8 mouse cellular contexts compared by ENCODE assay signal in genomic region chr11:120630881-120631725, GRCm38 (mm10). TPM values are rescaled to one million over a fixed set of nuclear protein-coding genes. Genes with fewer than 3 reads are reported as not detected.
DNase-seq lines count a peak whose midpoint lies in the region; ATAC-seq lines count a peak whose summit lies in the region.

No protein-coding gene starts in this region.

- no peaks in the 10 kb centered on the region for H3K9me3 ChIP-seq in lung, embryonic 16.5 days (ENCODE audit: control insufficient read depth, low read length)
- no peaks in the 10 kb centered on the region for H3K9me3 ChIP-seq in embryonic facial prominence, embryonic 12.5 days
- no peaks in the 10 kb centered on the region for H3K9me3 ChIP-seq in midbrain, embryonic 12.5 days

- no peak overlapping the region for H3K4me3 ChIP-seq in lung, embryonic 16.5 days (ENCODE audit: low read length)
- no peak overlapping the region for H3K4me3 ChIP-seq in embryonic facial prominence, embryonic 12.5 days
- peak overlapping the region; percentile 97; the same call in 1 of the 2 replicates for H3K4me3 ChIP-seq in midbrain, embryonic 12.5 days

- peaks cover 30% of the 10 kb centered on the region for H3K4me1 ChIP-seq in lung, embryonic 16.5 days (replicated peaks; ENCODE audit: control insufficient read depth, insufficient read depth, low read length)
- H3K4me1 ChIP-seq in embryonic facial prominence, embryonic 12.5 days, result peaks cover 29% of the 10 kb centered on the region
- peaks cover 35% of the 10 kb centered on the region for H3K4me1 ChIP-seq in midbrain, embryonic 12.5 days

- 26% methylated on average over 7 of the region's 7 CpGs for WGBS in lung, embryonic 16.5 days
- WGBS in embryonic facial prominence, embryonic 12.5 days, result 43% methylated on average over 7 of the region's 7 CpGs
- WGBS in midbrain, embryonic 12.5 days, result 42% methylated on average over 7 of the region's 7 CpGs

- ATAC-seq in lung, embryonic 16.5 days (ENCODE audit: low read depth), result no peak
- ATAC-seq in embryonic facial prominence, embryonic 12.5 days (ENCODE audit: insufficient number of reproducible peaks, insufficient read depth, low FRiP score, low TSS enrichment), result no peak
- ATAC-seq in midbrain, embryonic 12.5 days (ENCODE audit: low FRiP score, low read depth), result no peak
- no peak for ATAC-seq in megakaryocyte-erythroid progenitor cell, adult 5-6 weeks (replicated peaks; ENCODE audit: low FRiP score, low TSS enrichment, poor library complexity, severe bottlenecking)

- H3K27me3 ChIP-seq in lung, embryonic 16.5 days (ENCODE audit: control insufficient read depth, insufficient read depth, low read depth, low read length), result no peaks in the 10 kb centered on the region
- no peaks in the 10 kb centered on the region for H3K27me3 ChIP-seq in embryonic facial prominence, embryonic 12.5 days
- H3K27me3 ChIP-seq in midbrain, embryonic 12.5 days, result no peaks in the 10 kb centered on the region

- H3K9ac ChIP-seq in lung, embryonic 16.5 days (ENCODE audit: low read length), result peak overlapping the region; percentile 4
- peak overlapping the region; percentile 13; the same call in 1 of the 2 replicates for H3K9ac ChIP-seq in embryonic facial prominence, embryonic 12.5 days
- peak overlapping the region; percentile 46 for H3K9ac ChIP-seq in midbrain, embryonic 12.5 days (replicated peaks)

- H3K4me2 ChIP-seq in lung, embryonic 16.5 days (ENCODE audit: low read depth, low read length), result peak overlapping the region; percentile 92; the same call in 1 of the 2 replicates
- peak overlapping the region; percentile 84 for H3K4me2 ChIP-seq in embryonic facial prominence, embryonic 12.5 days (replicated peaks)
- peak overlapping the region; percentile 96 for H3K4me2 ChIP-seq in midbrain, embryonic 12.5 days (replicated peaks)

- peak overlapping the region; percentile 20; the same call in 1 of the 2 replicates for H3K27ac ChIP-seq in lung, embryonic 16.5 days (ENCODE audit: low read length)
- H3K27ac ChIP-seq in embryonic facial prominence, embryonic 12.5 days, result no peak overlapping the region; the same call in 1 of the 2 replicates
- H3K27ac ChIP-seq in midbrain, embryonic 12.5 days (replicated peaks), result peak overlapping the region; percentile 10; the same call in 1 of the 2 replicates

- H3K36me3 ChIP-seq in lung, embryonic 16.5 days (ENCODE audit: control insufficient read depth, insufficient read depth, low read length), result peaks cover 12% of the 10 kb centered on the region
- peaks cover 24% of the 10 kb centered on the region for H3K36me3 ChIP-seq in embryonic facial prominence, embryonic 12.5 days
- H3K36me3 ChIP-seq in midbrain, embryonic 12.5 days, result peaks cover 20% of the 10 kb centered on the region

- DNase-seq in lung, postnatal 14 days, result no peak
- peak; percentile 54 for DNase-seq in kidney, adult 18-20 months
- DNase-seq in adrenal gland, postnatal 4 days (ENCODE audit: low spot score in 2 of 2), result no peak
- no peak for DNase-seq in spleen, adult 18-20 months

RNA-seq across cellular contexts. Expression of gene Mafg, which starts 2.3 kb away (rescaled TPM):
- polyA plus RNA-seq in lung, embryonic 16.5 days (2015; fragmentation: Nextera tagmentation; extraction: Ambion mirVana), result 13.2 and 15.0 TPM in 2 replicates
- polyA plus RNA-seq in embryonic facial prominence, embryonic 12.5 days (2016; fragmentation: Nextera tagmentation; extraction: Ambion mirVana), result 33.6 and 34.8 TPM in 2 replicates
- 33.3 and 36.8 TPM in 2 replicates for polyA plus RNA-seq in midbrain, embryonic 12.5 days (2016; fragmentation: Nextera tagmentation; extraction: Ambion mirVana)
- 10 to 100 TPM; 51.4 to 56.0 TPM for total RNA-seq in adrenal gland, postnatal 4 days (2021)
- total RNA-seq in megakaryocyte-erythroid progenitor cell, adult 5-6 weeks (2014; fragmentation: Nextera tagmentation), result 26.0 and 31.6 TPM in 2 replicates
- total RNA-seq in megakaryocyte-erythroid progenitor cell, adult 5-6 weeks (2017), result 11.7 and 12.2 TPM in 2 replicates

RNA-seq across cellular contexts. Expression of gene Sirt7, which starts 6.1 kb away (rescaled TPM):
- 31.8 and 32.5 TPM in 2 replicates for polyA plus RNA-seq in lung, embryonic 16.5 days (2015; fragmentation: Nextera tagmentation; extraction: Ambion mirVana)
- 29.7 and 30.4 TPM in 2 replicates for polyA plus RNA-seq in embryonic facial prominence, embryonic 12.5 days (2016; fragmentation: Nextera tagmentation; extraction: Ambion mirVana)
- 40.4 and 48.2 TPM in 2 replicates for polyA plus RNA-seq in midbrain, embryonic 12.5 days (2016; fragmentation: Nextera tagmentation; extraction: Ambion mirVana)
- 10 to 100 TPM; 49.0 to 58.1 TPM for total RNA-seq in adrenal gland, postnatal 4 days (2021)
- total RNA-seq in megakaryocyte-erythroid progenitor cell, adult 5-6 weeks (2014; fragmentation: Nextera tagmentation), result 62.8 and 79.3 TPM in 2 replicates
- total RNA-seq in megakaryocyte-erythroid progenitor cell, adult 5-6 weeks (2017), result 39.8 and 48.3 TPM in 2 replicates

RNA-seq across cellular contexts. Expression of gene Pycr1, which starts 12.5 kb away (rescaled TPM):
- 22.4 and 23.4 TPM in 2 replicates for polyA plus RNA-seq in lung, embryonic 16.5 days (2015; fragmentation: Nextera tagmentation; extraction: Ambion mirVana)
- 25.3 and 26.5 TPM in 2 replicates for polyA plus RNA-seq in embryonic facial prominence, embryonic 12.5 days (2016; fragmentation: Nextera tagmentation; extraction: Ambion mirVana)
- polyA plus RNA-seq in midbrain, embryonic 12.5 days (2016; fragmentation: Nextera tagmentation; extraction: Ambion mirVana), result 31.6 and 34.1 TPM in 2 replicates
- 1 to 10 TPM; 5.4 to 8.6 TPM for total RNA-seq in adrenal gland, postnatal 4 days (2021)
- 0.13 and 1.1 TPM in 2 replicates for total RNA-seq in megakaryocyte-erythroid progenitor cell, adult 5-6 weeks (2014; fragmentation: Nextera tagmentation)
- 1.5 TPM in 1 of 2 replicates, not detected in the other for total RNA-seq in megakaryocyte-erythroid progenitor cell, adult 5-6 weeks (2017)

RNA-seq across cellular contexts. Expression of gene Pcyt2, which starts 13.4 kb away (rescaled TPM):
- 104 and 117 TPM in 2 replicates for polyA plus RNA-seq in lung, embryonic 16.5 days (2015; fragmentation: Nextera tagmentation; extraction: Ambion mirVana)
- 143 and 147 TPM in 2 replicates for polyA plus RNA-seq in embryonic facial prominence, embryonic 12.5 days (2016; fragmentation: Nextera tagmentation; extraction: Ambion mirVana)
- 148 and 157 TPM in 2 replicates for polyA plus RNA-seq in midbrain, embryonic 12.5 days (2016; fragmentation: Nextera tagmentation; extraction: Ambion mirVana)
- 100 to 1,000 TPM; 135 to 144 TPM for total RNA-seq in adrenal gland, postnatal 4 days (2021)
- 74.6 and 87.3 TPM in 2 replicates for total RNA-seq in megakaryocyte-erythroid progenitor cell, adult 5-6 weeks (2014; fragmentation: Nextera tagmentation)
- total RNA-seq in megakaryocyte-erythroid progenitor cell, adult 5-6 weeks (2017), result 28.5 and 29.6 TPM in 2 replicates

RNA-seq across cellular contexts. Expression of gene Myadml2, which starts 16.9 kb away (rescaled TPM):
- 0.97 and 1.1 TPM in 2 replicates for polyA plus RNA-seq in lung, embryonic 16.5 days (2015; fragmentation: Nextera tagmentation; extraction: Ambion mirVana)
- polyA plus RNA-seq in embryonic facial prominence, embryonic 12.5 days (2016; fragmentation: Nextera tagmentation; extraction: Ambion mirVana), result 0.47 TPM in 1 of 2 replicates, not detected in the other
- 0.99 TPM in 1 of 2 replicates, not detected in the other for polyA plus RNA-seq in midbrain, embryonic 12.5 days (2016; fragmentation: Nextera tagmentation; extraction: Ambion mirVana)
- 1 to 10 TPM; 1.4 to 3.8 TPM for total RNA-seq in adrenal gland, postnatal 4 days (2021)
- total RNA-seq in megakaryocyte-erythroid progenitor cell, adult 5-6 weeks (2014; fragmentation: Nextera tagmentation), result 6.3 TPM in 1 of 2 replicates, not detected in the other
- total RNA-seq in megakaryocyte-erythroid progenitor cell, adult 5-6 weeks (2017), result not detected in 2 replicates
